Mouse (Mus musculus): Measurements from ENCODE around the gene 1700017B05Rik.

GRCm38 (mm10) chr9:57232341-57232940, 30.0 kb downstream of the 1700017B05Rik start:
- TF ChIP-seq CTCF (IDR thresholded peaks at IDR 0.05; ENCODE audit: extremely low read depth, insufficient read length, insufficient replicate concordance, low read depth, low read length) (no peak), POLR2A (IDR thresholded peaks at IDR 0.05; ENCODE audit: low read depth, low read length) (no peak)

Measured in small intestine, adult 2 months (tissue).